Mouse (Mus musculus) myocyte (in vitro differentiated cells): ENCODE measurements around the gene Dmgdh.

Experiments
- CEBPB ChIP-seq: IDR thresholded peaks from 2 replicates; pipeline ENCODE4 v1.6.1; 2011; ENCODE audit warnings: mild to moderate bottlenecking, moderate library complexity; ENCODE audit not compliant: poor library complexity, insufficient read depth, severe bottlenecking
- MAX ChIP-seq: IDR thresholded peaks from one replicate; pipeline ENCODE4 v1.6.1; 2011; ENCODE audit warnings: low read depth, mild to moderate bottlenecking, control low read depth

DNA sequence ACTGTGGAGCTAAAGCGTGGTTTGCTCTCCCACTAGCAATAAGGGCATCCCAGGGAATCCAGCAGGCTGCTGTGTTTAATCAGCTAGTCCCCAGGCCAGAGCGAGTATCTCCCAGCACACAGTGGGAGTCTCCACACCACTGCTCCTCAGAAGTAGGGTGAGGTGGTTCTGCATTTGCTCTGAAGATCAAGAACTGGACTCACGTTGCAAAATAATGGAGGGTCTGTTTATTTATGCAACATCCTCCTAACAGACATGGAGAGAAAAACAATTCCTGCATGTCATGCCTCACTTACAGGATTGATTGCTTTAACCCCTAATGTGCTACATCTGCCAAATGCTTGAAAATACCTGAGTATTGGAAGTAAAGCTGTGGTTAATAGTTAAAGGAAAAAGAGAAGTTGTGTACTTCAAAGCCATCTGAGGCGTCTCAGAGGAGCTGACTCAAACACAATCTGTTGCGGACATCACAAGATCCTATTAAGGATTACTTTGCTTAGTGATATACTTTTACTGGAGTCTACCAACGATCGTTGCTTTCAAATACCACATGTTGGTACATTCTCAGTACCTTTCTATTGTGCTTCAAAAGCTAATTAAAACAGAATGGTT is 99.6 kb downstream of the Dmgdh start:
- no peak for TF ChIP-seq CEBPB
- no peak for TF ChIP-seq MAX
